Mouse (Mus musculus): ENCODE results near the gene Xrcc1.
"Not testable (repeated sequence)": the region's sequence is repeated elsewhere in the genome, so short reads cannot be mapped to it uniquely, and the experiment has no call there.

The Xrcc1 gene

GRCm38 (mm10) chr7:24546068-24546614 lies at the start of gene Xrcc1, which contains the start of gene Pinlyp:
TSS of gene Xrcc1 (plus strand) at chr7:24546289.
TSS of gene Pinlyp (minus strand) at chr7:24546118.
- DNase-seq, result no peak

DNA sequence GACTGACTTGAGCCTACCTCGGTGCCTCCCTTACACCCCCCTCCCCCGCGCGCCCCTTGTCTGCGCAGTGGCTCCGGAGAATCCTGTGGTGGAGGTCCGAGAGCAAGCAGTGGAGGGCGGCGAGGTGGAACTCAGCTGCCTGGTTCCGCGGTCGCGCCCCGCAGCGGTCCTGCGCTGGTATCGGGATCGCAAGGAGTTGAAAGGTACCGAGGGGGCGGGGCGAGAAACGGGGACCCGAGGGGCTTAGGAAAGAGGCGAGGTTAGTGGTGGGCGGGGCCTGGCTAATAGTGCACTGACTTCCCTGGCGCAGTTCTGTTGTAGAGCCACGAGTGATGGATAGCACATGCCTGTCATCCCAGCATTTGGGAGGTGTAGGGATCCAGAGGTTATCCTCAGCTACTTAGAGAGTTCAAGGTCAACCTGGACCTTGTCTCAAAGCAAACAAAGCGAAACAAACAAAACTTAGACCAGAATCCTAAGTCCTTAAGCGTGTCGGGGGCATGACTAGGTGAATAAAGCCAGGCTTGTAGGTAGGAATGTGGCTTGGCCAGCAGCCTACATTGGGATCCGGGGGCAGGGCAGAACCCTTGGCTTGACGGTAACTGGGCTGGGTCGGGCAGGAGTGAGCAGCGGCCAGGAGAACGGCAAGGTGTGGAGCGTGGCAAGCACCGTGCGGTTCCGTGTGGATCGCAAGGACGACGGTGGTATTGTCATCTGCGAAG lies 46.1 kb upstream of the Xrcc1 start:
- peak; percentile 25 for DNase-seq

GRCm38 (mm10) chr7:24500929-24501328 lies 45.2 kb upstream of the Xrcc1 start:
- DNase-seq, result peak; percentile 58

DNA sequence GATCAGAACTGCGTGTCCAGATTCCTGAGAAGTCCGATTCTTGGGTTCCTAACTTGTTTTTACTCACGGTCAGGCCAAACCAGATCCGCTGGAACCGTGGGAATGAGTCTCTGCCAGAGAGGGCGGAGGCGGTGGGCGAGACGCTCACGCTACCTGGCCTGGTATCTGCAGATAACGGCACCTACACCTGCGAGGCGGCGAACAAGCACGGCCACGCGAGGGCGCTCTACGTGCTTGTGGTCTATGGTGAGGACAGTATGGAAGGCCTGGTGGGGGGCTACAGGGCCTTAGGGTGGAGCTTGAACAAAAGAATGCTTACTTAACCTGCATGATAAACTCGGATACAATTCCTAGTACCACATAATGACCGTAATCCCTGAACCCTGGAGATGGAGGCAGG lies 44.6 kb upstream of the Xrcc1 start:
- peak; percentile 49 for DNase-seq

- DNase-seq, result no peak
Measured at GRCm38 (mm10) chr7:24504004-24504403, 42.1 kb upstream of the Xrcc1 start.

DNA sequence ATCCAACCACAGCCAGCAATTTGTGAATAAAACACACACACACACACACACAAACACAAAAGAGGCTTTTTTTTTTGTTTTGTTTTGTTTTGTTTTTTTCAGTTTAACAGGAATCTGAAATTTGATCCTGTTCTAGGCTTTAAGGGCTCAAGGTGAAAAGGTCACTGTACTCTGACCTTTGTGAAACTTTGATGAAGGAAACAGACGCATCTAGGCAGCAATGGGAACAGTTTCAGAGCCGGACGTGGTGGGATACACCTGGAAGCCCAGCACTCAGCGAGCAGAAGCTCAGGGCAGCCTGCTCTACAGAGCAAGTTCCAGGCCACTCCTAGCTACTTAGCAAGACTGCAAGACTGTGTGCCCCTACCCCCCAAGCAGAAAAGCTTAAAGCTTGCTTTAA lies 41.2 kb upstream of the Xrcc1 start:
- no peak for DNase-seq

- no peak for DNase-seq
Measured at GRCm38 (mm10) chr7:24505447-24506064, 40.5 kb upstream of the Xrcc1 start.

DNA sequence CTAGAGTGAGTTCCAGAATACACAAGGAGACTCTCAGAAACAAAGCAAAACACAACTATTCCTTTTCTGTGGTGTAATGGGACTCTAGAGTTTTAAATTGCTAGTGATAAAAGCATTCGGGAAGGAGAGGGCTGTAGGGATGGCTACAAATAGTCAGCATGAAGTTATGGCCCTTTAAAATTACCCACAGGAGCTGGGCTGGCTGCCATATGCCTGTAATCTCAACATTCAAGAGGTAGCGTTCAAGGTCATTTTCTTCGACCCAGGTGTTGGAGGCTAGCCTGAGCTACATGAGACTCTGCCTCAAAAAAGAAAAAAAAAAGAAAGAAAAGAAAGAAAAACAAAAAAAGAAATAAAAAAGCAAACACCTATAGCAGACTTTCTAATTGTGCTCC lies 40.0 kb upstream of the Xrcc1 start:
- no peak for DNase-seq

DNA sequence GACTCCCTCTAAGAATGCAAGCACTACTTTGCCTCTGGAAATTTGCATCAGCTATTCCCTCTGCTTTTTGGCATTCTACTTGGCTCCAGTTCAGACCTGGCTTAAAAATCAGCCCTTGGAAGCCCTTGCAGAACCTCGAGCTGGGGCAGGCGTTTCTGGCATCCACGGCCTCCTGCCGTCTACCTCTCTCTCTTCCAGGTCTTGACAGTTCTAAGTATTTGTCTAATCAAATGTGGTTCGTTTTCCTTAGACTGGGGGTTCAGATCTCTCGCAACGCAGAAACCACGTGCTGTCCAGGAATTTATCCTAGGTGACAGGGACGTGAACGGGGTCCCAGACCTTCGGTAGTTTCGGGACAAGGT lies 39.6 kb upstream of the Xrcc1 start:
- no peak for DNase-seq

GRCm38 (mm10) chr7:24506838-24507725 lies 39.0 kb upstream of the Xrcc1 start, which contains the start of gene Zfp428:
TSS of gene Zfp428 (plus strand) at chr7:24507006.
- peak; percentile 87 for DNase-seq

GRCm38 (mm10) chr7:24507726-24508114 lies 38.4 kb upstream of the Xrcc1 start:
- peak; percentile 14 for DNase-seq

DNA sequence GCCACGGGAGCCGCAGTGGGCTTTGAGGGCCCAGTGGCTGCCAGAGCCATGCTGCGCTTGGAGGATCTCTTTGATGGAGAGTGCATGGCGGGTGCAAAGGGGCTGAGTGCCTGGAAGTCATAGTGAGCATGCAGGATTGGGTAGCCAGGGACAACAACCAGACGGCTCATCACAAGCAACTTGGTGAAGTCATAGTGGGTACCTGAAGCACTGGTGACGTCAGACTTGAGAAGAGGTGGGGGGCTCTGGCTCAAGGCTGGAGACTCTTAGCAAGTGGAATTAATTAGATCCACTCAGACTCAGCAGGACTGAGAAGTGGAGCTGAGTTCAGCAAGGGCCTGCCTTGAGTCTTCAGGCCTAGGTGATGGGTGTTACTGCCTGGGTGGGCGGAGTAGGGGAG lies 33.7 kb upstream of the Xrcc1 start, which contains the start of gene AC161166.1:
Gene AC161166.1, minus strand, starts transcription at position 101 of the 400 bp plus-strand sequence.
- no peak for DNase-seq

DNA sequence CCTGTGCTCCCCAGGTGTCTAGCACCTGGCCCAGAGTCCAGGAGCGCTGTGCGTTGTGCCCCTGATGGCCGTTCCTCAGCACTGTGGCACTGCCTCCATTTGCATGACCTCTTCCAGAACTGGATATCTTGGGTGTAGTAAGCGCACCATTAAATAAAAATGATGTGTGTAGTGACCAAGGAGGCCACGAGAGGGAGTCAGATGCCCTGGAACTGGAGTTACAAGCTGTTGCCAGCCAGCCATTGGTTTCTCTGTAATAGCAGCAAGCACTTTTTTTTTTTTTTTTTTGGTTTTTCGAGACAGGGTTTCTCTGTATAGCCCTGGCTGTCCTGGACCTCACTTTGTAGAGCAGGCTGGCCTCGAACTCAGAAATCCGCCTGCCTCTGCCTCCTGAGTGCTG lies 29.8 kb upstream of the Xrcc1 start:
- DNase-seq, result not testable (repeated sequence)

DNA sequence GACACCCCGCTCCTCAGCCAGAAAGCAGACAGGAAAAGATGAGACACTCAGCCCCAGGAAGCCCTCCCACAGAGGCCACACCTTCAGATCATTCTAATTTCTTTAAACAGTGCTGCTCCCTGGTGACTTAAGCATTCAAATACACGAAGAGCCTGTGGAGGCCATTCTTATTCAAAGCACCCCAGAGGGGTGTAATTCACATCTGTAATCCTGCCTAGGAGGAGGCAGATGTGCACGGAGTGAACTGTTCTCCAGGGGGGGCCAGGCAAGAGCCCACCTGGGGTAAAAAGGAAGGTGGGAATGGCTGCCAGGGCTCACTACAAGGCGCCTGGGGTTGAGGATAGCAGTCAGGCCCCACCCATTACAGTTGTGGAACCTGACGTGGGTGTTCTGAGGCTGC lies 29.0 kb upstream of the Xrcc1 start:
- no peak for DNase-seq

- no peak for DNase-seq
Measured at GRCm38 (mm10) chr7:24517654-24518053, 28.4 kb upstream of the Xrcc1 start.

DNA sequence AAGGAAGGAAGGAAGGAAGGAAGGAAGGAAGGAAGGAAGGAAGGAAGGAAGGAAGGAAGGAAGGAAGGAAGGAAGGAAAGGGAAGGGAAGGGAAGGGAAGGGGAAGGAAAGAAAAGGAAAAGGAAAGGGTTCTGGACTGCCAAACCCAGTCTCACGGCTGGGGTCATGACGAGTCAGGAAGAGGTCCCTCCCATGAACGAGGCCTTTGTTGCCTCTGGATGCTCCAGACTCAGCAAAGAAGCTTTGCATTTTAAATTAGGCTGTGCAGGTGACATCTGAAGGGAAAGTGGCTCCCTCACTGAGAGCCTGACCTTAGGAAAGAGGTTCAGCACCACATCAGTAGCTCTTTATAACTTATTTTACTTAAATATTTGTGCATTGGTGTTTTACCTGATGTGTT lies 27.0 kb upstream of the Xrcc1 start:
- no peak for DNase-seq

DNA sequence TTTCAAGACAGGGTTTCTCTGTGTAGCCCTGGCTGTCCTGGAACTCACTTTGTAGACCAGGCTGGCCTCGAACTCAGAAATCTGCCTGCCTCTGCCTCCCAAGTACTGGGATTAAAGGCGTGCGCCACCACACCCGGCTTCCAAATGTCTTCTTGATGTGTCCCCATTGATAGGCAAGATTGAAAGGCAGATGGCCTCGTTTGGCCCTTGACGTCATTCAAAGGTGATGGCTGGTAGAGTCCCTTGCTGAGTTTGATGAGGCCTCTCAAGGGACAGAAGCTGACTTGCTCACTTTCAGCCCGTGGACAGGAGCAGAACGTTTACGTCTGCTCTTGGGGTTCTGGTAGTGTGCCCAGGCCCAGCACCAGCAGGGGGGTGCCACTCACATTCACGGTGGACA lies 26.0 kb upstream of the Xrcc1 start:
- DNase-seq, result not testable (repeated sequence)

DNA sequence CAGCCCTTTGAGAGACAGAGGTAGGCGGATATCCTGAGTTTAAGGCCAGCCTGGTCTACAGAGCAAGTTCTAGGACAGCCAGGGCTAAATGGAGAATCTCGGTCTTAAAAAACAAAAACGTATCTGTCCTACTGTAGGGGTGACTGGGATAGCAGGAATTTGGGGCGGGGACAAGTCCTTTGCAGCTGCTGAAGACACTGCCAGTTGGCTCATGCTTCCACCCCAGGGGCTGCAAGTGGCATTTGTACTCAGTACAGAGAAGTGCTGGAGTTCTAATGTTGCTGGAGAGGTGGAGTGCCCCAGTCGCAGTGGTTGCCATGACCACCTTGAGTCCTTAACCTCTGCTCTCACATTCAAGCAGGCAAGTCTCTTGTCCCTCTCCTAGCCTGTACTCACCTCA lies 23.3 kb upstream of the Xrcc1 start:
- no peak for DNase-seq

DNA sequence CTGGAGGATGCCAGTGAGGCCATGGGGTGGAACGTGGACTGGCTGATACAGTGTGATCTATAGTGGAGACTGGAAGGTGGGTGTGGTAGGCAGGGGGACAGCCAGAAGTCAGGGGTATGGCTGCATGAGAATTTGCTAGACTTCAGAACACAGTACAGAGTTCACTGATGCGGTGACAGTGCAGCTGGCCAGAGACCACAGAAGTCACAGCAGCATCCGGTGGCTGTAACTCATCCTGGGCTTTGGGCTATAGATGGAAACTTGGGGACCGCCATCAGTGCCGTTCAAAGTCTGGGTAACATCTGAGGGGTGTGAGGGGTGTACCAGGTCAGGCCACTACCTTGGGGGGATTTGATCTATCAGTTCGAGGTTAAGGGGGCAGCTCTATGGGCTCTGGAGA lies 22.4 kb upstream of the Xrcc1 start:
- no peak for DNase-seq

GRCm38 (mm10) chr7:24524978-24525377 lies 21.1 kb upstream of the Xrcc1 start:
- no peak for DNase-seq

DNA sequence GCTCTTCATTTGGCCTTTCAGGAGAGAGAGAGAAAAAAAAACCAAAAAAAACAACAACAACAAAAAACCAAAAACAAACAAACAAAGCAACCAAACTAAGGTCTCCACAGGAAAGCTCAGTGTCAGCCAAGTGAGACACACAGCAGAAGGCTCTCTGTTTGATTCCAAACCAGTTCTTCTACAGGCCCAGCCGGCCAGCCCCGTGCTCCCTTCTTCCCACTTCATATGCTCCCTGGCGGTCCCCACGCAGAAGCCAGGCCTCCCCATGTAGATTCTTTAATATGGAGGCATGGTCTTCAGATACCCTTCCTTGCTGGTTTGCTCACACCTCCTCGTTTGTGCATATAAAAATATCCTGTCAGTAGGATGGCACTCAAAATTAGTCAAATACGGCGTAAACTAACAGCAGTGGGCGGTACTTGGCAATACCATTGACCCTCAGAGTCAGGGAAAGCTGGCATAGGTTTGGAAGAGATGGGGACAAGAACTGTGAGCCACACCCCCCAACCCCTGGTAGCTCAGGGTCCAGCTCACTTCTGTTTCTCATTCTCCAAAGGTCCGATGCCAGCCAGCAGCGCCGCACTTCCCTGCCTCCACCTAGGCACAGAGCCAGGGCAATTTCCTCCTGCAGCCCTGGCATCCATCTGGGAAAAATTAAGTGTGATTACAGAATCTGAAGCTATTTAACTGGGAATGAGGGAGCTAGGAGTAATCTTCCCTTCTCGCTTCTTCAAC lies 20.2 kb upstream of the Xrcc1 start:
- DNase-seq, result no peak

DNA sequence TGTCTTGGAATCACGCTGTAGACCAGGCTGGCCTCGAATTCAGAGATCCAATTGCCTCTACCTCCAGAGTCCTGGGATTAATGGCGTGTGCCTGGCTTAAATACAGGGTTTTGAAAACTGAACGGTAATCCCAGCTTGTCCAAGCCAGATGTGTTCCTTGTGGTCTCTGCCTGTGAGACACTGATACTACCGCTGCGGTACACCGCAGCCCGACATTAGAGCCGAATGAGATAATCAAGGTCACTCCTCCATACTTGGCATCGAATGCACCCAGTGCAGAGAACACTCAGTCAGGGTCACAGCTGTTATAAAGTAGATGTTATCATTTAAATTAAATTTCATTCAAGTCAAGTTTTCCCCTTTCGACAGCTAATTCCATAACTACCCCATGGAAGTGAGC lies 17.2 kb upstream of the Xrcc1 start:
- no peak for DNase-seq

- no peak for DNase-seq
Measured at GRCm38 (mm10) chr7:24529580-24529979, 16.5 kb upstream of the Xrcc1 start.

Measured in liver (tissue).